Mouse (Mus musculus) embryonic fibroblast, embryonic 13.5 days (primary cell): ENCODE measurements around the gene Wdr73.

Experiments
- CTCF ChIP-seq: IDR thresholded peaks from 2 replicates; pipeline ENCODE4 v1.5.1; 2011; ENCODE audit warnings: mild to moderate bottlenecking, control low read depth, low read length, moderate library complexity, borderline replicate concordance; ENCODE audit not compliant: insufficient read depth
- POLR2A ChIP-seq: IDR thresholded peaks from 2 replicates; pipeline ENCODE4 v1.6.1; 2011; ENCODE audit warnings: low read depth, mild to moderate bottlenecking, control low read depth, low read length, moderate library complexity

GRCm38 (mm10) chr7:80904921-80905515 lies 3.9 kb upstream of the Wdr73 start, which contains the start of gene Nmb:
- no peak for TF ChIP-seq CTCF
- TF ChIP-seq POLR2A, result peak; percentile 37; the same call in 1 of the 2 replicates
